Mouse (Mus musculus) liver, embryonic 14.5 days (tissue): ENCODE results near the gene Prkd3.

Experiments used
- CTCF ChIP-seq: IDR thresholded peaks from 2 replicates; pipeline ENCODE4 v1.5.1; 2016; ENCODE audit warnings: antibody characterized with exemption, low read depth, control low read depth
- EP300 ChIP-seq: IDR thresholded peaks from 2 replicates; pipeline ENCODE4 v1.6.1; 2016; ENCODE audit warnings: antibody characterized with exemption, low read depth

- TF ChIP-seq CTCF, result no peak
- no peak for TF ChIP-seq EP300
Observed at GRCm38 (mm10) chr17:78912861-78913281, 107.7 kb downstream of the Prkd3 start.
